Mouse (Mus musculus): ENCODE data around the gene Gm49318. TPM values are rescaled to one million over a fixed set of nuclear protein-coding genes. Genes with fewer than 3 reads are reported as not detected.

Gene Gm49318
- polyA plus RNA-seq, 1 experiment, result 0.21 TPM

- Histone ChIP-seq H3K27ac (ENCODE audit: insufficient read depth, low read length) (no peak overlapping the region), H3K4me3 (ENCODE audit: insufficient read depth, low read length) (peak overlapping the region; percentile 84; the same call in 1 of the 2 replicates), H3K4me1 (ENCODE audit: control insufficient read depth, insufficient read depth, low read length) (peaks cover 7% of the 10 kb centered on the region; the same call in 1 of the 2 replicates)
- TF ChIP-seq CTCF (IDR thresholded peaks at IDR 0.05; ENCODE audit: extremely low read depth, insufficient read depth, low read length), result no peak
- TF ChIP-seq POLR2A (IDR thresholded peaks at IDR 0.05; ENCODE audit: extremely low read depth, insufficient read depth, low read length), result no peak
Measured at GRCm38 (mm10) chr9:22049315-22049714, 21.7 kb downstream of the Gm49318 start.

- Histone ChIP-seq H3K27ac (ENCODE audit: insufficient read depth, low read length) (no peak overlapping the region), H3K4me3 (ENCODE audit: insufficient read depth, low read length) (no peak overlapping the region), H3K4me1 (ENCODE audit: control insufficient read depth, insufficient read depth, low read length) (peaks cover 7% of the 10 kb centered on the region; the same call in 1 of the 2 replicates)
- no peak for TF ChIP-seq CTCF (IDR thresholded peaks at IDR 0.05; ENCODE audit: extremely low read depth, insufficient read depth, low read length)
Measured at GRCm38 (mm10) chr9:22047329-22047728, 23.7 kb downstream of the Gm49318 start.

- H3K27ac ChIP-seq (ENCODE audit: insufficient read depth, low read length), result no peak overlapping the region
- TF ChIP-seq CTCF (IDR thresholded peaks at IDR 0.05; ENCODE audit: extremely low read depth, insufficient read depth, low read length) (no peak), POLR2A (IDR thresholded peaks at IDR 0.05; ENCODE audit: extremely low read depth, insufficient read depth, low read length) (no peak)
- peaks cover 1% of the 10 kb centered on the region for H3K4me1 ChIP-seq (ENCODE audit: control insufficient read depth, insufficient read depth, low read length)
- no peak overlapping the region for H3K4me3 ChIP-seq (ENCODE audit: insufficient read depth, low read length)
Measured at GRCm38 (mm10) chr9:22041832-22042231, 29.2 kb downstream of the Gm49318 start.

GRCm38 (mm10) chr9:22037826-22038225, 33.2 kb downstream of the Gm49318 start:
- Histone ChIP-seq H3K4me3 (ENCODE audit: insufficient read depth, low read length) (no peak overlapping the region), H3K27ac (ENCODE audit: insufficient read depth, low read length) (no peak overlapping the region), H3K4me1 (ENCODE audit: control insufficient read depth, insufficient read depth, low read length) (peaks cover 1% of the 10 kb centered on the region)
- TF ChIP-seq CTCF (IDR thresholded peaks at IDR 0.05; ENCODE audit: extremely low read depth, insufficient read depth, low read length), result no peak
- no peak for TF ChIP-seq POLR2A (IDR thresholded peaks at IDR 0.05; ENCODE audit: extremely low read depth, insufficient read depth, low read length)

- Histone ChIP-seq H3K4me3 (ENCODE audit: insufficient read depth, low read length) (no peak overlapping the region), H3K27ac (ENCODE audit: insufficient read depth, low read length) (no peak overlapping the region)
- TF ChIP-seq POLR2A (IDR thresholded peaks at IDR 0.05; ENCODE audit: extremely low read depth, insufficient read depth, low read length) (no peak), CTCF (IDR thresholded peaks at IDR 0.05; ENCODE audit: extremely low read depth, insufficient read depth, low read length) (no peak)
Measured at GRCm38 (mm10) chr9:22035300-22036044, 35.6 kb downstream of the Gm49318 start.

GRCm38 (mm10) chr9:22030386-22030785, 40.7 kb downstream of the Gm49318 start:
- no peak for TF ChIP-seq POLR2A (IDR thresholded peaks at IDR 0.05; ENCODE audit: extremely low read depth, insufficient read depth, low read length)
- no peak for TF ChIP-seq CTCF (IDR thresholded peaks at IDR 0.05; ENCODE audit: extremely low read depth, insufficient read depth, low read length)
- Histone ChIP-seq H3K27ac (ENCODE audit: insufficient read depth, low read length) (no peak overlapping the region), H3K4me1 (ENCODE audit: control insufficient read depth, insufficient read depth, low read length) (no peaks in the 10 kb centered on the region), H3K4me3 (ENCODE audit: insufficient read depth, low read length) (no peak overlapping the region)

More at GRCm38 (mm10) chr9:22035300-22036044, 35.6 kb downstream of the Gm49318 start:
- peaks cover 1% of the 10 kb centered on the region for H3K4me1 ChIP-seq (ENCODE audit: control insufficient read depth, insufficient read depth, low read length)

GRCm38 (mm10) chr9:22028467-22028866, 42.6 kb downstream of the Gm49318 start:
- Histone ChIP-seq H3K27ac (ENCODE audit: insufficient read depth, low read length) (no peak overlapping the region), H3K4me1 (ENCODE audit: control insufficient read depth, insufficient read depth, low read length) (no peaks in the 10 kb centered on the region), H3K4me3 (ENCODE audit: insufficient read depth, low read length) (no peak overlapping the region)
- TF ChIP-seq CTCF (IDR thresholded peaks at IDR 0.05; ENCODE audit: extremely low read depth, insufficient read depth, low read length), result no peak
- TF ChIP-seq POLR2A (IDR thresholded peaks at IDR 0.05; ENCODE audit: extremely low read depth, insufficient read depth, low read length), result no peak

- no peaks in the 10 kb centered on the region for H3K4me1 ChIP-seq (ENCODE audit: control insufficient read depth, insufficient read depth, low read length)
Measured at GRCm38 (mm10) chr9:22024592-22024991, 46.5 kb downstream of the Gm49318 start.

GRCm38 (mm10) chr9:22017208-22017825, 53.7 kb downstream of the Gm49318 start:
- no peak for TF ChIP-seq POLR2A (IDR thresholded peaks at IDR 0.05; ENCODE audit: extremely low read depth, insufficient read depth, low read length)
- H3K4me3 ChIP-seq (ENCODE audit: insufficient read depth, low read length), result no peak overlapping the region
- H3K27ac ChIP-seq (ENCODE audit: insufficient read depth, low read length), result no peak overlapping the region
- no peaks in the 10 kb centered on the region for H3K4me1 ChIP-seq (ENCODE audit: control insufficient read depth, insufficient read depth, low read length)

More at GRCm38 (mm10) chr9:22024592-22024991, 46.5 kb downstream of the Gm49318 start:
- Histone ChIP-seq H3K27ac (ENCODE audit: insufficient read depth, low read length) (peak overlapping the region; percentile 95), H3K4me3 (ENCODE audit: insufficient read depth, low read length) (no peak overlapping the region)
- no peak for TF ChIP-seq POLR2A (IDR thresholded peaks at IDR 0.05; ENCODE audit: extremely low read depth, insufficient read depth, low read length)
- TF ChIP-seq CTCF (IDR thresholded peaks at IDR 0.05; ENCODE audit: extremely low read depth, insufficient read depth, low read length), result no peak

GRCm38 (mm10) chr9:22016245-22016644, 54.8 kb downstream of the Gm49318 start:
- no peaks in the 10 kb centered on the region for H3K4me1 ChIP-seq (ENCODE audit: control insufficient read depth, insufficient read depth, low read length)
- H3K27ac ChIP-seq (ENCODE audit: insufficient read depth, low read length), result no peak overlapping the region
- TF ChIP-seq POLR2A (IDR thresholded peaks at IDR 0.05; ENCODE audit: extremely low read depth, insufficient read depth, low read length) (no peak), CTCF (IDR thresholded peaks at IDR 0.05; ENCODE audit: extremely low read depth, insufficient read depth, low read length) (no peak)
- no peak overlapping the region for H3K4me3 ChIP-seq (ENCODE audit: insufficient read depth, low read length)

Data from cortical plate, adult 2 months (tissue).